Mouse (Mus musculus): ENCODE data around the gene Senp6.

GRCm38 (mm10) chr9:80186693-80187092 is 120.0 kb downstream of the Senp6 start:
- no peak for TF ChIP-seq CTCF (IDR thresholded peaks at IDR 0.05; ENCODE audit: control insufficient read depth, insufficient read depth, insufficient replicate concordance, low read depth, low read length)
- TF ChIP-seq POLR2A (IDR thresholded peaks at IDR 0.05; ENCODE audit: control insufficient read depth, low read depth, low read length): no peak

Measured in testis, adult 2 months (tissue).